In genomic region chr5:62113226-62113625, GRCm38 (mm10) we compare ENCODE assay signal across 21 mouse cellular contexts.
A peak's percentile ranks its signal among the peaks of the same experiment; 100 is the strongest.
DNase-seq lines count a peak whose midpoint lies in the region; ATAC-seq and TF ChIP-seq lines count a peak whose summit lies in the region.
"Had no signal": no experiment of that assay in that cellular context is flagged by ENCODE, and none has a peak within 500 bp of the region (broad histone marks: within the 10 kb centered on the region; RNA-seq: fewer than 3 reads in every experiment).

No protein-coding gene starts in this region.

- H3K4me2 ChIP-seq in intestine, embryonic 15.5 days (replicated peaks), result no peak overlapping the region
- H3K4me2 ChIP-seq in intestine, embryonic 16.5 days (ENCODE audit: low read depth, low read length), result no peak overlapping the region
- H3K4me2 ChIP-seq in intestine, postnatal 0 days (replicated peaks; ENCODE audit: low read depth), result no peak overlapping the region

- 80% methylated on average over 1 of the region's 1 CpGs for WGBS in intestine, embryonic 15.5 days
- 89% methylated on average over 1 of the region's 1 CpGs for WGBS in intestine, embryonic 16.5 days
- 70% methylated on average over 1 of the region's 1 CpGs for WGBS in intestine, postnatal 0 days

- H3K27me3 ChIP-seq in intestine, embryonic 15.5 days (replicated peaks), result no peaks in the 10 kb centered on the region
- no peaks in the 10 kb centered on the region for H3K27me3 ChIP-seq in intestine, embryonic 16.5 days (replicated peaks; ENCODE audit: control insufficient read depth, insufficient read depth, low read length)
- H3K27me3 ChIP-seq in intestine, postnatal 0 days (replicated peaks; ENCODE audit: control insufficient read depth, insufficient read depth, low read length), result no peaks in the 10 kb centered on the region
- H3K27me3 ChIP-seq: CH12.LX, Patski had no signal

- no peak for DNase-seq in left cerebral cortex, adult 11 months (ENCODE audit: low spot score)
- no peak for DNase-seq in natural killer cell, adult 2 months (ENCODE audit: low spot score in 2 of 2)
- DNase-seq: adrenal gland, adult 2 months; adrenal gland, adult 8-10 months; adrenal gland, postnatal 10 days; adrenal gland, postnatal 14 days; adrenal gland, postnatal 25 days; adrenal gland, postnatal 36 days; B cell, adult 2 months; cerebellum, adult 11 months; cerebellum, adult 11-12 months; cerebellum, adult 18-20 months; cerebellum, adult 2 months had no signal

- no peaks in the 10 kb centered on the region for H3K9me3 ChIP-seq in intestine, embryonic 15.5 days
- no peaks in the 10 kb centered on the region for H3K9me3 ChIP-seq in intestine, embryonic 16.5 days (ENCODE audit: control insufficient read depth, low read length)
- H3K9me3 ChIP-seq in intestine, postnatal 0 days (ENCODE audit: control insufficient read depth), result no peaks in the 10 kb centered on the region
- H3K9me3 ChIP-seq: G1E had no signal

- no peak overlapping the region for H3K4me3 ChIP-seq in intestine, embryonic 15.5 days (replicated peaks)
- no peak overlapping the region for H3K4me3 ChIP-seq in intestine, embryonic 16.5 days (ENCODE audit: low read length)
- no peak overlapping the region for H3K4me3 ChIP-seq in intestine, postnatal 0 days (ENCODE audit: low read depth, low read length)

- H3K27ac ChIP-seq in intestine, embryonic 15.5 days, result no peak overlapping the region
- no peak overlapping the region for H3K27ac ChIP-seq in intestine, embryonic 16.5 days (ENCODE audit: low read length)
- H3K27ac ChIP-seq in intestine, postnatal 0 days (ENCODE audit: low read depth, low read length), result no peak overlapping the region

- TF ChIP-seq CTCF in intestine, postnatal 0 days (IDR thresholded peaks at IDR 0.05; ENCODE audit: low read depth), result no peak

- H3K9ac ChIP-seq in intestine, embryonic 15.5 days, result no peak overlapping the region
- H3K9ac ChIP-seq in intestine, embryonic 16.5 days (ENCODE audit: low read depth, low read length), result no peak overlapping the region
- H3K9ac ChIP-seq in intestine, postnatal 0 days (ENCODE audit: low read depth, low read length), result no peak overlapping the region

- no peaks in the 10 kb centered on the region for H3K4me1 ChIP-seq in intestine, embryonic 15.5 days (replicated peaks)
- no peaks in the 10 kb centered on the region for H3K4me1 ChIP-seq in intestine, embryonic 16.5 days (ENCODE audit: control insufficient read depth, insufficient read depth, low read length)
- H3K4me1 ChIP-seq in intestine, postnatal 0 days (replicated peaks; ENCODE audit: control insufficient read depth, insufficient read depth, low read length), result no peaks in the 10 kb centered on the region

- 0 out of 2 replicates have a peak, but pooled peaks have one; percentile 12 for ATAC-seq in intestine, embryonic 15.5 days
- ATAC-seq in intestine, embryonic 16.5 days, result peak; percentile 56
- peak; percentile 85 for ATAC-seq in intestine, postnatal 0 days
- no peak for ATAC-seq in activated CD4-positive, CD25-positive, alpha-beta regulatory T cell, adult 4 months
- ATAC-seq: CD4-positive, CD25-positive, alpha-beta regulatory T cell, adult 4 months; Patski had no signal

- H3K36me3 ChIP-seq in intestine, embryonic 15.5 days, result no peaks in the 10 kb centered on the region
- no peaks in the 10 kb centered on the region for H3K36me3 ChIP-seq in intestine, embryonic 16.5 days (ENCODE audit: control insufficient read depth, insufficient read depth, low read length)
- H3K36me3 ChIP-seq in intestine, postnatal 0 days (ENCODE audit: control insufficient read depth, insufficient read depth), result no peaks in the 10 kb centered on the region
- H3K36me3 ChIP-seq: G1E had no signal
